Mouse (Mus musculus): ENCODE data around the gene Ccl5. TPM values are rescaled to one million over a fixed set of nuclear protein-coding genes. Genes with fewer than 3 reads are reported as not detected.

The Ccl5 gene
- 1.3 TPM in 1 of 2 replicates, not detected in the other for polyA plus RNA-seq (2015; fragmentation: Nextera tagmentation; extraction: Ambion mirVana)

DNA sequence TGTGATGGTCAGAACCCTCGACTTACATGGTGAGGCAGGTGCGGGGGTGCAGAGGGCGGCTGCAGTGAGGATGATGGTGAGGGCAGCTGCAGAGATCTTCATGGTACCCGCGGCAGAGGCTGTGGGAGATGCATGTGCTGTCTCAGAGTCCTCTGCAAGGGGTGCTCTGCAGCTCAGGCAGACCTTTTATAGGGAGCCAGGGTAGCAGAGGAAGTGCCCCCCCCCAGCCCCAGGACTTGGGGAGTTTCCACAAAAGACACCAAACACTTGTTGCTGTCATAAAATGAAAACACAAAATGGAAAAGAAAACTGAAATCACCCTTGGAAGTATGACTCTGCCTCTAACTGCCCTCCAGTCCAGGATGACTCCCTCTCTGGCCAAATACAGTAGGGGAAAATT, at the start of gene Ccl5:
Gene Ccl5, minus strand, starts transcription at position 159 of the 400 bp plus-strand sequence.
- ATAC-seq (ENCODE audit: low FRiP score, low read depth), result no peak
- no peak within 1 kb of the TSS for H3K4me3 ChIP-seq
- no peaks in the 10 kb centered on the region for H3K27me3 ChIP-seq
- H3K9ac ChIP-seq, result no peak within 1 kb of the TSS
- peaks cover 12% of the 10 kb centered on the region for H3K4me1 ChIP-seq (replicated peaks)
- H3K9me3 ChIP-seq, result no peaks in the 10 kb centered on the region
- H3K36me3 ChIP-seq, result no peaks in the 10 kb centered on the region
- WGBS, result 96% methylated on average over 5 of the region's 5 CpGs
- no peak within 1 kb of the TSS for H3K27ac ChIP-seq (replicated peaks)
- no peak within 1 kb of the TSS for H3K4me2 ChIP-seq

DNA sequence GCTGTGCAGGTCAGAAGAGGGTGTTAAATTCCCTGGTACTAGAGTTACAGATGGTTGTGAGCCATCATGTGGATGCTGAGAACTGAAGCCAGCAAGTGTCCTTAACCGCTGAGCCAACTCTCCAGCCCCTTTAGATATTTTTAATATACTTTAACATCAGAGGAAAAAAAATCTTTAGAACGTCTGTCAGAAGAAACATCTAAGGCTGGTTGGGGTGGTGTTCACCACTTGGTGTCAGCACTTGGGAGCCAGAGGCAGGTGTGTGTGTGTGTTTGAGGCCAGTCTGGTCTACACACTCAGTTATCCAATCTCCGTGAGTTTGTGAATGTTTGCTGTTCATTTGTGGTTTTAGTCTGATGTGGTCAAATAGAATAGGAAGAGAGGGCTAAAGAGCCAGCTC, 48.7 kb upstream of the Ccl5 start:
- no peak overlapping the region for H3K4me2 ChIP-seq
- no peak overlapping the region for H3K4me3 ChIP-seq
- H3K27ac ChIP-seq (replicated peaks), result no peak overlapping the region
- H3K27me3 ChIP-seq, result no peaks in the 10 kb centered on the region
- no peaks in the 10 kb centered on the region for H3K36me3 ChIP-seq
- H3K9me3 ChIP-seq, result no peaks in the 10 kb centered on the region
- no peak for ATAC-seq (ENCODE audit: low FRiP score, low read depth)
- H3K9ac ChIP-seq, result no peak overlapping the region
- H3K4me1 ChIP-seq (replicated peaks), result no peaks in the 10 kb centered on the region
- 77% methylated on average over 3 of the region's 3 CpGs for WGBS

DNA sequence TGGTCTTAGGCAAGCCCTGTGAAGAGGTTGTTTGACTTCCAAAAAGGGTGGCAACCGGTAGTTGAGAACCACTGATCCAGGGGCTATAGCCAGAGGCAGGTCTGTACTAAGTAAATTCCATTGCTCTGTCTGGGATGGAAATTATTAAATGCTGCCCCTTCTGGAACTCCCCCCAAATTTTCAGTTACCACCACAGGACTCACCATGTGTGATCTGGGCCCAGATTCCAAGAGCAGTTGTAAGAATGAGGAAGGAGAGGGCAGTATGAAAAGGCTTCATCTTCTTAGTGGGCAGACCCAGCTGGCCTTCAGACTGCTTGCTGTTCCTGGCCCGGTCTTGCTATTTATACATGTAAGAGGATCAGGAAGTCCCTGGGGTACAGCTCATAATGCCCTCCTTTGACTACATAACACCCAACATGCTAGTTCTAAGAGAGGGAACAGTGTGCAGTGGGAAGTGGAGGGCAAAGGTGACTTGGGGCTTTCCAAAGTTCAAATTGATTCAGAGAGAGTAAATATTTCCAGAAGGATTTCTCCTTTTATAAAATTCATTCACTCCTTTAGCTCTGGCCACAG, 48.0 kb upstream of the Ccl5 start, which contains the start of gene Ccl9:
Gene Ccl9, minus strand, starts transcription at position 451 of the 575 bp plus-strand sequence.
- H3K27ac ChIP-seq (replicated peaks), result no peak within 1 kb of the TSS
- H3K4me3 ChIP-seq, result no peak within 1 kb of the TSS
- no peak for ATAC-seq (ENCODE audit: low FRiP score, low read depth)
- no peaks in the 10 kb centered on the region for H3K27me3 ChIP-seq
- H3K9ac ChIP-seq, result no peak within 1 kb of the TSS
- H3K36me3 ChIP-seq, result no peaks in the 10 kb centered on the region
- no peaks in the 10 kb centered on the region for H3K4me1 ChIP-seq (replicated peaks)
- no peak within 1 kb of the TSS for H3K4me2 ChIP-seq
- H3K9me3 ChIP-seq, result no peaks in the 10 kb centered on the region
- WGBS, result 72% methylated on average over 2 of the region's 2 CpGs

DNA sequence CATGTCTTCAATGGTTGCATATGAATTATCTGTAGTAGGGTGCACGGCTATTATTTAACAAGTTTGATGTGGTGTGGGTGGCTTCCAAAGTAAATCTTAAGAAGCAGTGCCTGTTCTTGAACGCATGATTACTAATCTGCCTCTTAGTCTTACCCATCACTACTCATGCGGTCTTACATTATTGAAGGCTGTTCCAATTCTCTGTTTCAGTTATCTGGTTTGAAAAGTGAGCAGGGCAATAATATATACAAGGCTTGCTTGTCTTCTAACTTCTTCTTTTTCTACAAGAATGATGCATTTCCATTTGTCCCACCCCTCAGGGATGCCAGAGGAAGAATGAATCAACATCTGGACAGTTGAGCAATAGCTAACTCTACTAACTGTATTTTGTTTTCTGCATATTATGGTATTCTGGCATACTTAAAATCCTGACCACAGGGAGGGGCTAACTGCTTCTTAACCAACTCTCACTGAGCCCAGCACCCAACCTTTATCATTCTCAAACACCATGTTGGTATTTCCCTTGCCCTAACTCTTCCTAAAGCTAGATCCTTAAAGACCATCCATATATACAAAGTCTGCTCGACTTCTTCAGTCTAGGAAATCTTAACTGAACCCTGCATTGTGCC, 46.7 kb upstream of the Ccl5 start:
- Histone ChIP-seq H3K9me3 (no peaks in the 10 kb centered on the region), H3K27ac (replicated peaks) (no peak overlapping the region), H3K9ac (no peak overlapping the region), H3K36me3 (no peaks in the 10 kb centered on the region), H3K27me3 (no peaks in the 10 kb centered on the region), H3K4me1 (replicated peaks) (no peaks in the 10 kb centered on the region), H3K4me2 (no peak overlapping the region), H3K4me3 (no peak overlapping the region)
- WGBS, result 92% methylated on average over 4 of the region's 4 CpGs
- ATAC-seq (ENCODE audit: low FRiP score, low read depth), result no peak

DNA sequence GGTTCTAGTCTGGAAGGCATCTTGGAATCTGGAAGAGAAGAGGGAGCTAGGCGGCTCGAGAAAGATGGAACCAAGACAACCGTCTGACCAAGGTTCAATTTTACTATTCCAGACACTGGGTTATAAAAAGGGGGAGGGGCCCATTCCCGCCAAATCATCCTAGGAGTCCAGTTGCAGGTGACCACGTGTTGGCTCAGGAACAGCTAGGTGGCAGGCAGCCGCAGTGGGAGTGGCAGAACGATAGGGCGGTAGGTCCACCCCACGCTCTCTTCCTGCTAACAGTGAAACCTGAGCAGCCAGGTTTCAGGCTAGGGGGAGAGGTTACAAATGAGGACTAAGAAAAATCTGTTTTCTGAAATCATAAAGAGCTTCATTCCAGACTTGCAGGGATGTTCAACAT, 42.5 kb upstream of the Ccl5 start:
- no peak overlapping the region for H3K27ac ChIP-seq (replicated peaks)
- H3K4me2 ChIP-seq, result no peak overlapping the region
- no peak overlapping the region for H3K9ac ChIP-seq
- 73% methylated on average over 9 of the region's 9 CpGs for WGBS
- no peak overlapping the region for H3K4me3 ChIP-seq
- H3K4me1 ChIP-seq (replicated peaks), result no peaks in the 10 kb centered on the region
- no peak for ATAC-seq (ENCODE audit: low FRiP score, low read depth)
- H3K9me3 ChIP-seq, result no peaks in the 10 kb centered on the region
- no peaks in the 10 kb centered on the region for H3K27me3 ChIP-seq
- H3K36me3 ChIP-seq, result no peaks in the 10 kb centered on the region

DNA sequence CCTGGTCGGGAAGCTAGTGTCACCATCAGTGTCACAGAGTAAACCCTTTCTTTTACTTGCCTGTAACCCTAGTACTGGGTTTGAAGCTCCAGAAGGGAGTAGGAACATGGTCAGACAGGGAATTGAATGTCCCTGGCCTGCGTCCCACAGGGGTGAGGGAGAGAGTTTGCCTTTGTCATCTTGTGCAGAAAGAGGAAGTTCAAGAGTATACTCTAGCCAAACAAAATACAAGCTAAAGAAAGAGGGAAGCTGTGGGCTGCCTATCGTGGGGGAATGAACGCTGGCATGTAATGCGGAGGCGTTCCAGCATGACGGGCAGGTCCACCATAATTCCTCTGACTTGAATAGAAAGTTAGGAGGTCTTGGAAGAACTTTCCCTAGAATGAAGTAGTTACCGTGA, 41.9 kb upstream of the Ccl5 start:
- ATAC-seq (ENCODE audit: low FRiP score, low read depth), result no peak
- WGBS, result 91% methylated on average over 8 of the region's 8 CpGs
- no peaks in the 10 kb centered on the region for H3K27me3 ChIP-seq
- H3K27ac ChIP-seq (replicated peaks), result no peak overlapping the region
- no peak overlapping the region for H3K4me2 ChIP-seq
- H3K4me1 ChIP-seq (replicated peaks), result no peaks in the 10 kb centered on the region
- H3K36me3 ChIP-seq, result no peaks in the 10 kb centered on the region
- no peak overlapping the region for H3K9ac ChIP-seq
- no peaks in the 10 kb centered on the region for H3K9me3 ChIP-seq
- H3K4me3 ChIP-seq, result no peak overlapping the region

DNA sequence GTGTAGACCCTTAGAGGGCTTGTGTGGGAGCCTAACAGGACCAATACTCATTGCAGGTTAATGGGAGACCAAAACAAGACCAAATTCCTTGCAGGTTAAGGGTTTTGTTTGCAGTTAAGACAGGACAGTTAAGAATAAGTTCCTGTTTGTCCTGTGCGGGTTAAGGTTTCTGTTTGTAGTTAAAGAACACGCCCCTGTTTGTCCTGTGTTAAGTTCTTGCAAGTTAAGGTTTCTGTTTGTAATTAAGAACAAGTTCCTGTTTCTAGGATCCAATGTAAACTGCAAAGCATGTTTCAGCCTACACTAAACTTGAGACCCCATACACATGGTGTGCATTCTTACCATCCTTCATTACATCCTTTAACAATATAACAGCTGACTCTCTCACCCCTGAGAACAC, 39.9 kb upstream of the Ccl5 start:
- Histone ChIP-seq H3K36me3 (no peaks in the 10 kb centered on the region), H3K4me3 (no peak overlapping the region), H3K27ac (replicated peaks) (no peak overlapping the region), H3K4me1 (replicated peaks) (no peaks in the 10 kb centered on the region), H3K9me3 (no peaks in the 10 kb centered on the region), H3K27me3 (no peaks in the 10 kb centered on the region), H3K4me2 (no peak overlapping the region), H3K9ac (no peak overlapping the region)
- ATAC-seq (ENCODE audit: low FRiP score, low read depth), result no peak
- WGBS, result 90% methylated on average over 2 of the region's 2 CpGs

DNA sequence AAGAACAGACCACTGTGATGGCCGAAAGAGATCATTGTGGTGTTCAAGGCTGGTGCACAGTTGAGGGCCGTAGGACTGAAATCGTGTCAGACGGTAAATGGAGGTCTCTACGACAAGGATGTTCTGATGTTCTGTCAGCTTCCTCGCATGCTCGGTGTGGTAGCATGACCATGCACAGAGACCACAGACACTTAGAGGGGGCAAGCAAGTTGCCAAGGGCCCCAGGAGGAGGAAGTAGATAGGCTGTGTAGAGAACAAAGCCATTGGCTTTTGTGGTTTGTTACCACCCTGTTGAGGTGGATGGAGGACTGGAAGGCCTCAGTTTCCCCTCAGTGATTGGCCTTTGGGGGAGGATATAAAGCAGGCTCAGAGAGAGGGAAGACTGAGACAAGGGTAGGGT, 38.9 kb upstream of the Ccl5 start:
- no peaks in the 10 kb centered on the region for H3K36me3 ChIP-seq

DNA sequence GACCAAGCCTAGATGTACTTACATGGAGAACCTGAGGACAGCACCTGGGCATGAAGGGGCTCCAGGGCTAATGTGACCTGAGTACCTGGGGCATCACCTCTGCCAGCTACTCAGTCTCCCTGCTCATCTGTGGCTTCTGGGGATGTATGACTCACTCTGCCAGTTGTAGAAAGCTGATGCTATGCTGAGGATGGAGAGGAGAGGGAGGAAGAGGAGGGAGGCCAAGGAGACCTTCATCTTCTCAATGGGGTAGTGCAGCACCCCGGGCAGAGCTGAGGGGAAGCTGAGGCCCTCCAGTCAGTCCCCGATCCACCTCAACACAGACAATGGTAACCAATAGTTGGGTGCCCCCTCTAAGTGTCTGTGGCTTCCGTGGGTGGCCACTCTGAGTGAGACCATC, 38.5 kb upstream of the Ccl5 start:
- Histone ChIP-seq H3K36me3 (no peaks in the 10 kb centered on the region), H3K27me3 (no peaks in the 10 kb centered on the region), H3K4me2 (no peak overlapping the region), H3K9me3 (no peaks in the 10 kb centered on the region), H3K4me3 (no peak overlapping the region), H3K4me1 (replicated peaks) (no peaks in the 10 kb centered on the region), H3K27ac (replicated peaks) (no peak overlapping the region), H3K9ac (no peak overlapping the region)
- ATAC-seq (ENCODE audit: low FRiP score, low read depth), result no peak
- 89% methylated on average over 3 of the region's 3 CpGs for WGBS

More for the DNA sequence above, 38.9 kb upstream of the Ccl5 start:
- WGBS, result 92% methylated on average over 7 of the region's 7 CpGs
- H3K4me3 ChIP-seq, result no peak overlapping the region
- H3K9me3 ChIP-seq, result no peaks in the 10 kb centered on the region
- no peak overlapping the region for H3K9ac ChIP-seq
- ATAC-seq (ENCODE audit: low FRiP score, low read depth), result no peak
- no peak overlapping the region for H3K27ac ChIP-seq (replicated peaks)
- no peaks in the 10 kb centered on the region for H3K4me1 ChIP-seq (replicated peaks)
- no peaks in the 10 kb centered on the region for H3K27me3 ChIP-seq
- no peak overlapping the region for H3K4me2 ChIP-seq

DNA sequence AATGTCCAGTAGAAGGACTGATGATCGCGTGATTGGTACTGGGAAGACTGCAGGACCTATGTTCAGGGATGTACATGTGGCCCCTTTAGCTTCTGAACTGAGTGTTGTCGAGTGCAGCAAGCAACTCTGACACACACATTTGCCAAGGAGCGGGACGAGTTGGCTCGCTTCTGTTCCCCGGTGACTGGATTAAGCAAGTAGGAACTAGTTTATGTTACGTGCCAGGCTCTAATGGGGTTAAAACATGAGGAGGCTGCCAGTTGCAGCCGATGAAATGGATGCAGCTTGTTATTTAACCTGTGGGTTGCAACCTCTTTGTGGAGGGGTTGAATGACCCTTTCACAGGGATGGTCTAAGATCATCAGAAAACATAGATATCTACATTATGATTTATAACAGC, 37.7 kb upstream of the Ccl5 start:
- no peaks in the 10 kb centered on the region for H3K36me3 ChIP-seq
- H3K9me3 ChIP-seq, result no peaks in the 10 kb centered on the region
- no peak overlapping the region for H3K4me3 ChIP-seq
- no peaks in the 10 kb centered on the region for H3K27me3 ChIP-seq
- no peak overlapping the region for H3K9ac ChIP-seq
- H3K4me1 ChIP-seq (replicated peaks), result no peaks in the 10 kb centered on the region
- no peak overlapping the region for H3K4me2 ChIP-seq
- ATAC-seq (ENCODE audit: low FRiP score, low read depth), result no peak
- H3K27ac ChIP-seq (replicated peaks), result no peak overlapping the region
- 92% methylated on average over 9 of the region's 9 CpGs for WGBS

DNA sequence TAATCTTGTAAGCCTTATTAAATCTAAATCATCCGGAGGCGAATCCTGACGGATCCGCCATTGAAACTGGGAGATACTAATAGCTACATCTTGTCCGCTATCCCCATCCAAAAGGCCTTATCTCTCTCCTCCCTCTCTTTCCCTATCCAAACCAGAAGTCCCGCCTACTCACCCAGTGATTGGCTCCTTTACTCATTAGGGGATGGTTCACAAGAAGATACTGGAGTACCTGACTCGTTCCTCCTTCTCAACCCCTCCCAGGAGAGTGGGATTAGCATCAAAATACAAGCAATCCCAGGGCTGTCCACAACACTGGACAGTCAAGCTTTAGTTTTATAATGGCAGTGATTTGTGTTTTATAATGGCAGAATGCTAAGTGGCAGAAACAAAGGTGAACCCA, 37.0 kb upstream of the Ccl5 start:
- no peak for ATAC-seq (ENCODE audit: low FRiP score, low read depth)

DNA sequence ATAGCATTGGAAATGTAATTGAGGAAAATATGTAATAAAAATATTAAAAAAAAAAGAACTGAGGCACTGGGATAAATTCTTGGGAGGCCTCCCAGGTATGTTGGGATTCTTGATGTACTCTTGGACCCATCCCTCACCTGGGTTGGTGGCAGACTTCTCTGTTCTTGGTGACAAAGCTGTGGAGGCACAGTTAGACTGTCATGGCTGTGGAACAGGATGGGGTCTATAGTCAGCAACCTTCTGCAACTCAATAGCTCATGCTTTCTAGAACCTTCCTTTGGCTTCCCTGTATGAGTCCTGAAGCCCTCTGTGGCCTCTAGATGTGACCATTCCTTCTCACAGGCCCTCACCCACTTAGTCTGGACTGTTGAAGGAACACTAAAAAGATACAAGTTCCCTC, 36.3 kb upstream of the Ccl5 start:
- no peak for ATAC-seq (ENCODE audit: low FRiP score, low read depth)
- H3K36me3 ChIP-seq, result no peaks in the 10 kb centered on the region
- no peaks in the 10 kb centered on the region for H3K9me3 ChIP-seq

More for the DNA sequence above, 37.0 kb upstream of the Ccl5 start:
- H3K36me3 ChIP-seq, result no peaks in the 10 kb centered on the region
- WGBS, result 73% methylated on average over 7 of the region's 7 CpGs
- H3K27me3 ChIP-seq, result no peaks in the 10 kb centered on the region
- no peak overlapping the region for H3K9ac ChIP-seq
- no peak overlapping the region for H3K27ac ChIP-seq (replicated peaks)
- no peaks in the 10 kb centered on the region for H3K4me1 ChIP-seq (replicated peaks)
- H3K4me2 ChIP-seq, result no peak overlapping the region
- H3K9me3 ChIP-seq, result no peaks in the 10 kb centered on the region
- H3K4me3 ChIP-seq, result no peak overlapping the region

DNA sequence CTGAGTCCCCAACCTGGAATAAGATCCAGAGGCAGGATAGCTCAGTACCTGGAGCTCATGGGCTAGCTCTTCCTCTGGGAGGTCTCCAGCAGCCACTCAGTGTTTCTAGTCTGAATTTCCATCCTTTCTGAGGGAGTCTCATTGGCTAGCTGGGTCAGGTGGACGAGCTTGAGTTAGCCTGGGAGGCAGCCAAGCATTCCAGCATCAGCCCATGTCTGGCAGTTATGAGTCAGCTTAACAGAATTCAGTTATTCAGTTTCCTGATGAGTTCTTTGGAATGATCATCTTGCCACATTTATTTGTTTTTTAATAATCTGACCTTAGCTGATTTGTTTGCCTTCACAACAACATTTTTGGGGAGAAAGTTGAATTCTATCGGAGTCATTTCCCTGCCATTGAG, 33.4 kb upstream of the Ccl5 start:
- 76% methylated on average over 2 of the region's 2 CpGs for WGBS
- Histone ChIP-seq H3K9ac (no peak overlapping the region), H3K27ac (replicated peaks) (no peak overlapping the region), H3K4me1 (replicated peaks) (no peaks in the 10 kb centered on the region), H3K4me2 (no peak overlapping the region), H3K9me3 (no peaks in the 10 kb centered on the region), H3K36me3 (no peaks in the 10 kb centered on the region), H3K27me3 (no peaks in the 10 kb centered on the region), H3K4me3 (no peak overlapping the region)
- ATAC-seq (ENCODE audit: low FRiP score, low read depth), result no peak

More for the DNA sequence above, 36.3 kb upstream of the Ccl5 start:
- H3K4me2 ChIP-seq, result no peak overlapping the region
- H3K27ac ChIP-seq (replicated peaks), result no peak overlapping the region
- no peak overlapping the region for H3K9ac ChIP-seq
- no peaks in the 10 kb centered on the region for H3K4me1 ChIP-seq (replicated peaks)
- H3K4me3 ChIP-seq, result no peak overlapping the region
- no peaks in the 10 kb centered on the region for H3K27me3 ChIP-seq

Data from hindbrain, embryonic 15.5 days (tissue).